Mouse (Mus musculus): Measurements from ENCODE around the gene Ankrd35.
"Not testable (repeated sequence)": the region's sequence is repeated elsewhere in the genome, so short reads cannot be mapped to it uniquely, and the experiment has no call there.

Ankrd35 gene

GRCm38 (mm10) chr3:96669727-96670468 is at the start of gene Ankrd35:
TSS of gene Ankrd35 (plus strand) at chr3:96670131.
- DNase-seq (ENCODE audit: low spot score) = peak; percentile 87

GRCm38 (mm10) chr3:96623201-96623600 is 46.7 kb upstream of the Ankrd35 start:
- DNase-seq (ENCODE audit: low spot score) = no peak

DNA sequence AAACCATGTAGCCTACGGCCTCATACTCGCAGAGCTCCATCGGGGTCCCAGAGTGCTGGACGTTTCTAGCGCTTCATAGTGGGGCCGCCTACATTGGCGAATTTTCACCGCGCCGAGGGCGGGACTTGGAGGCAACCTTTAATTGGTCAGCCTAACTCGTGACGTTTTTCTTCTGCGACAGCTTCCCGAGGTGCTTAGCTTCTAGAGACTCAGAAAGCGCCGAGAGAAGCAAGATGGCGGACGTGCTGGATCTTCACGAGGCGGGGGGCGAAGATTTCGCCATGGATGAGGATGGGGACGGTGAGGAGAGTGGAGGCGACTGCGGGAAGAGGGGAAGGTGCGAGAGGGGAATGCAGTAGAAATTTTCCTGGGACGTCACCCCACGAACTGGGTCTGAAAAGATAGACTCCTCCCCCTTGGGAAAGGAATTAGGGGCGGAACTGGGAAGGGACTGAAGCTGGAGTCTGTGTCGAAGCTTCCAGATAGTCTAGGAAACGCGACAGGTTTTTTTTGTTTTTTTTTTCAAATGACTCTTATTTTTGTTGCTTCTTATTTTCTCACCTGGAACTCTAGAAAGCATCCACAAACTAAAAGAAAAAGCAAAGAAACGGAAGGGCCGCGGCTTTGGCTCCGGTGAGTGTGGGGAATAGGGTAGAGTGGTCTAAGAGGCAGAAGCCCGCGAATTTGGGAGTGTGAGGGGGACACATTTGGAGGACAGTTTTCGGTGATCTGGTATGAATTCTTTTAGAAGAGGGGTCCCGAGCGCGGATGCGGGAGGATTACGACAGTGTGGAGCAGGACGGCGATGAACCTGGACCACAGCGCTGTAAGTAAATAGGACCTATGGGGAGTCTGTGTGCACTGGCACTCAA is 40.0 kb upstream of the Ankrd35 start, which contains the start of gene Rbm8a:
Gene Rbm8a (plus strand): TSS at position 205 of the 872 bp plus-strand sequence.
- DNase-seq (ENCODE audit: low spot score) = peak; percentile 100

DNA sequence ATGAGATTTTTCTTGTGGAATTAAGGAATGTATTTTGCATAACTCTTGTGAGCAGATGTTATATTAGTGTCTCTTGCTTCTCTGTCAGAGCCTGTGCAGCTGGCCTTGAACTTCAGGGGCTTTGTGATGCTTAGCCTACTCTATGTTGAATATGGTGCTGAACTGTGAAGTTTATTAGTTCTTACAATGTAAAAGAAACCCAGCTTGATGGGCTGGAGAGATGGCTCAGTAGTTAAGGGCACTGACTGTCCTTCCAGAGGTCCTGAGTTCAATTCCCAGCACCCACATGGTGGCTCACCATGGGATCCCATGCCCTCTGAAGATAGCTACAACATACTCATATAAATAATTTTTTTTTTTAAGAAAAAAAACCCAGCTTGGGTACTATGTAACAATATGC is 37.9 kb upstream of the Ankrd35 start:
- no peak for DNase-seq (ENCODE audit: low spot score)

DNA sequence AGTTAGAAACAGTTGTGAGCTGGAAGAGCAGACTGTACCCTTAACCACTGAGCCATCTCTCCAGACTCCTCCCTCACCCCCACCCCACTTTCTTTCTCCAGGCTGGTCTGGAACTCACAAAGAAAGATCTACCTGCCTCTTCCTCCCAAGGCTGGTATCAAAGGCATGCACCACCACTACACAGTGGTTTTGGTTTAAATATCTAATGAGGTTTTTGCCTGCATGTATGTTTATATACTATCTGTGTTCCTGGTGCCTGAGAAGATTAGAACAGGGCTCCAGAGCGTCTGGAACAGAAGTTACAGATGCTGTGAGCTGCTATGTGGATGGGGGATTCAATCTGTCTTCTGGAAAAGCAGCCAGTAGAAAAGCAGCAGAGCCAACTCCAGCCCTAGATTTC is 35.9 kb upstream of the Ankrd35 start:
- DNase-seq (ENCODE audit: low spot score) = no peak

- peak; percentile 81 for DNase-seq (ENCODE audit: low spot score)
Observed at GRCm38 (mm10) chr3:96634928-96635879, 34.7 kb upstream of the Ankrd35 start, which contains the start of the genes Pex11b and Gm42957. TSS of gene Pex11b (plus strand) at chr3:96635376. TSS of gene Gm42957 (plus strand) at chr3:96635474.

GRCm38 (mm10) chr3:96635906-96636305 is 34.0 kb upstream of the Ankrd35 start:
- peak; percentile 17 for DNase-seq (ENCODE audit: low spot score)

DNA sequence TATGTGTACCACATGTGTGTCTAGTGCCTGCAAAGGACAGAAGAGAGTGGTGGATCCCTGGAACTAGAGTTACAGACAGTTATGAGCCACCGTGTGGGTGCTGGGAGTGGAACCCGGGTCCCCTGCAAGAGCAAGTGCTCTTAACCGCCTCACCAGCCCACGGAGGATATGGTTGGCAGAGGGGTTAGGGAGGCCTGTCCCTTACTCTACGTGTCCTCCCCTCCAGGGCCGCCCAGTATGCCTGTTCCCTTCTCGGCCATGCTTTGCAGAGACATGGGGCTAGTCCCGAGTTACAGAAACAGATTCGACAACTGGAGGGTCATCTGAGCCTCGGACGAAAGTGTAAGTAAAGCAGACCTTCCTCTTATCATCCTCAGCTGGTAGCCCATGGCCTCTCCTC is 33.5 kb upstream of the Ankrd35 start:
- no peak for DNase-seq (ENCODE audit: low spot score)

GRCm38 (mm10) chr3:96639219-96639618 is 30.7 kb upstream of the Ankrd35 start:
- DNase-seq (ENCODE audit: low spot score) = peak; percentile 76

- DNase-seq (ENCODE audit: low spot score) = peak; percentile 59
Observed at GRCm38 (mm10) chr3:96645018-96645649, 24.8 kb upstream of the Ankrd35 start, which contains the start of gene Itga10. TSS of gene Itga10 (plus strand) at chr3:96645584.

GRCm38 (mm10) chr3:96647365-96647764 is 22.6 kb upstream of the Ankrd35 start:
- DNase-seq (ENCODE audit: low spot score) = no peak

DNA sequence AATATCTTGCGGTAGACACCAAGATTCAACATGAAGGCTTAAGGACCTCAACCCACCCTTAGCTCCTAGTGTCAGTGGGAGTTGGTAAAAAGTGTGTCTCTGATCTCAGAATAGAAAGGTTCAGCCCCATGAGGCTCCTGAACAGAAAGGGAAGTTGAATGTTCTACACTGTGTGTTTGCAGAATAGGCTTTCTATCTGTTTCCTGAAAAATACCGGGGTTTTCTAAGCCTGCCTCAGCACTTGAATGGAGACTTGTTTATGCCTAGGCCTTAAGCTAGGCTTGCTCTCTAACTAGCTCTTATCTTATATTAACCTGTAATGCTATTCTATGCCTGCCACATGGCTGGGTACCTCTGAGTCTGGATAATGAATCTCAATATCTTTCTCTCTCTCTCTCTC is 9.0 kb upstream of the Ankrd35 start:
- no peak for DNase-seq (ENCODE audit: low spot score)

GRCm38 (mm10) chr3:96662731-96663316 is 7.1 kb upstream of the Ankrd35 start:
- no peak for DNase-seq (ENCODE audit: low spot score)

- DNase-seq (ENCODE audit: low spot score) = peak; percentile 83
Observed at GRCm38 (mm10) chr3:96663432-96664239, 6.3 kb upstream of the Ankrd35 start.

DNA sequence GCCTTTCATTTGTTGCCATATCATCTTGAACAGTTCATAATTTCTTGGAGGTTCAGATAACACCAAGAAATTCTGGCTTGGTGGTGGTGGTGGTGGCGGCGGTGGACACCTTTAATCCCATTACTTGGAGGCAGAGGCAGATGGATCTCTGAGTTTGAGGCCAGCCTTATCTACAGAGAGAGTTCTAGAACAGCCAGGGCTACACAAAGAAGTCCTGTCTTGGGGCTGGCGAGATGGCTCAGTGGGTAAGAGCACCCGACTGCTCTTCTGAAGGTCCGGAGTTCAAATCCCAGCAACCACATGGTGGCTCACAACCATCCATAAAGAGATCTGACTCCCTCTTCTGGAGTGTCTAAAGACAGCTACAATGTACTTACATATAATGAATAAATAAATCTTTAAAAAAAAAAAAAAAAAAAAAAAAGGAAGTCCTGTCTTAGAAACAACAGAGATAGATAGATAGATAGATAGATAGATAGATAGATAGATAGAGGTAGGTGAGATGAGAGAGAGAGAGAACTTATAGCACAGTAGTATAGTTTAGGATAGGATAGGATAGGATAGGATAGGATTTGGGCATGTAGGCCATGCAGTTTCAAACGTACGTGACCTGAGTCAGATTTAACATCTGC is 4.1 kb upstream of the Ankrd35 start:
- DNase-seq (ENCODE audit: low spot score) = not testable (repeated sequence)

GRCm38 (mm10) chr3:96666916-96667315 is 3.0 kb upstream of the Ankrd35 start:
- DNase-seq (ENCODE audit: low spot score) = no peak

GRCm38 (mm10) chr3:96667316-96667715 is 2.6 kb upstream of the Ankrd35 start:
- DNase-seq (ENCODE audit: low spot score) = peak; percentile 58

DNA sequence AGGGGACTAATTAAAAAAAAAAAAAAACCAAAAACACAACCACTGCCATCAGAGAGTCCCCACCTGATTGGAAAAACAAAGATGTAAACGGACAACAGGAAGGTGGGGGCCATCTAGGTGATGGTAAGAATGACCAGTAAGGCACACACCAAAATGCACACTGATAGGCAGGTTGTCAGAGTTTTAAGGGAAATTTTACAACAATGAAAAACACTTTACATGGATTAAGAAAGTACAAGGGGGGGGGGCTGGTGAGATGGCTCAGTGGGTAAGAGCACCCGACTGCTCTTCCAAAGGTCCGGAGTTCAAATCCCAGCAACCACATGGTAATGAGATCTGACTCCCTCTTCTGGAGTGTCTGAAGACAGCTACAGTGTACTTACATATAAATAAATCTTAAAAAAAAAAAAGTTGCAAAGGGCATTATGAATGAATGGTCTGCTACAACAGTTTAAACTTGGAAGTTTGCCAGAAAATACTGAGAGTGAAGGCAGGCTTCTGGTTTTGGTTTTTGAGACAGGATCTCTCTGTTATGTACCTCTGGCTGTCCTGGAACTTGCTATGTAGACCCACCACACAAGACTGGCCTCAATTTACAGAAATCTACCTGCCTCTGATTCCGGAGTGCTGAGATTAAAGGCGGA is 1.4 kb upstream of the Ankrd35 start:
- DNase-seq (ENCODE audit: low spot score) = no peak

GRCm38 (mm10) chr3:96671519-96671918 is 1.6 kb downstream of the Ankrd35 start:
- no peak for DNase-seq (ENCODE audit: low spot score)
